Mouse (Mus musculus) hindbrain, embryonic 10.5 days (tissue): ENCODE results near the gene Tnfsf13. TPM values are rescaled to one million over a fixed set of nuclear protein-coding genes. Genes with fewer than 3 reads are reported as not detected.
A peak's percentile ranks its signal among the peaks of the same experiment; 100 is the strongest.

Experiments used
- DNase-seq: peaks from one replicate; pipeline ENCODE4 v3.0.0-alpha.2; 2017; ENCODE audit warnings: low spot score
- H3K27ac ChIP-seq: fragments of 300-500 bp; sonication (generic); 2 replicates; pipeline ENCODE4 v1.5.1; 2016; ENCODE audit warnings: mild to moderate bottlenecking, moderate library complexity
- H3K27me3 ChIP-seq: fragments of 300-500 bp; sonication (generic); 2 replicates; pipeline ENCODE4 v1.6.1; 2016; ENCODE audit warnings: mild to moderate bottlenecking; ENCODE audit not compliant: poor library complexity, insufficient read depth, severe bottlenecking
- H3K36me3 ChIP-seq: fragments of 300-500 bp; sonication (generic); 2 replicates; pipeline ENCODE4 v1.6.1; 2016; ENCODE audit warnings: mild to moderate bottlenecking, moderate library complexity
- H3K4me1 ChIP-seq: fragments of 300-500 bp; sonication (generic); replicated peaks from 2 replicates; pipeline ENCODE4 v1.6.1; 2016; ENCODE audit warnings: mild to moderate bottlenecking
- H3K4me3 ChIP-seq: fragments of 300-500 bp; sonication (generic); 2 replicates; pipeline ENCODE4 v1.5.1; 2016; ENCODE audit warnings: mild to moderate bottlenecking, moderate library complexity
- H3K9me3 ChIP-seq: fragments of 300-500 bp; sonication (generic); 2 replicates; pipeline ENCODE4 v1.6.1; 2016; ENCODE audit warnings: mild to moderate bottlenecking, moderate library complexity
- WGBS: fragments of 180-500 bp; shearing (Covaris S2); methylation state at CpG from one replicate; pipeline ENCODE4 v1.1.7; 2016; 5-methylcytosine and 5-hydroxymethylcytosine counted together
- polyA plus RNA-seq: library from polyadenylated mRNA; unstranded; fragments of >200 nt; fragmentation: Nextera tagmentation; extraction: Ambion mirVana; gene quantifications from 2 replicates; pipeline ENCODE4 v1.2.1, GENCODE M21; 2016

The Tnfsf13 gene
- polyA plus RNA-seq, 1 experiment from 2014 or later: 0.30 TPM

DNA sequence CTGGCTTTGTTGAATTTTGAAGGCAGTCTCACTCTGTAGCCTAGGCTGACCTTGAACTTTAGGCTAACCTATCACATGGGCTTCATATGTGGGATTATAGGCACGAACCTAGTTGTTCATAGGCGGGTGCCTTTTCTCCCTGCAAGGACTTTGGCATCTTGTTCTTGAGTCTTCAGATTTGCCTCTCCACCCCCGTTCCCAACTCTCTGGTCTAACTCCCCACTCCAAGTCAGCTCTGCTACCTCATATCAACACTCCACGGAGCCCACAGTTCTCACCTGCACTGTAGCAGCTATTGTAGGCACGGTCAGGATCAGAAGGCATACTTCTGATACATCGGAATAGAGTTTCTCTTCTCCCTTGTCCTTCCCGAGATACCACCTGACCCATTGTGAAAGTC lies 2.0 kb downstream of the Tnfsf13 start:
- peaks cover 15% of the 10 kb centered on the region; the same call in 1 of the 2 replicates for H3K27me3 ChIP-seq
- DNase-seq: no peak
- H3K4me3 ChIP-seq: no peak overlapping the region
- H3K4me1 ChIP-seq: peaks cover 50% of the 10 kb centered on the region
- peak overlapping the region; percentile 84; the same call in 1 of the 2 replicates for H3K27ac ChIP-seq
- 79% methylated on average over 7 of the region's 7 CpGs for WGBS
- H3K36me3 ChIP-seq: peaks cover 21% of the 10 kb centered on the region
- no peaks in the 10 kb centered on the region for H3K9me3 ChIP-seq

DNA sequence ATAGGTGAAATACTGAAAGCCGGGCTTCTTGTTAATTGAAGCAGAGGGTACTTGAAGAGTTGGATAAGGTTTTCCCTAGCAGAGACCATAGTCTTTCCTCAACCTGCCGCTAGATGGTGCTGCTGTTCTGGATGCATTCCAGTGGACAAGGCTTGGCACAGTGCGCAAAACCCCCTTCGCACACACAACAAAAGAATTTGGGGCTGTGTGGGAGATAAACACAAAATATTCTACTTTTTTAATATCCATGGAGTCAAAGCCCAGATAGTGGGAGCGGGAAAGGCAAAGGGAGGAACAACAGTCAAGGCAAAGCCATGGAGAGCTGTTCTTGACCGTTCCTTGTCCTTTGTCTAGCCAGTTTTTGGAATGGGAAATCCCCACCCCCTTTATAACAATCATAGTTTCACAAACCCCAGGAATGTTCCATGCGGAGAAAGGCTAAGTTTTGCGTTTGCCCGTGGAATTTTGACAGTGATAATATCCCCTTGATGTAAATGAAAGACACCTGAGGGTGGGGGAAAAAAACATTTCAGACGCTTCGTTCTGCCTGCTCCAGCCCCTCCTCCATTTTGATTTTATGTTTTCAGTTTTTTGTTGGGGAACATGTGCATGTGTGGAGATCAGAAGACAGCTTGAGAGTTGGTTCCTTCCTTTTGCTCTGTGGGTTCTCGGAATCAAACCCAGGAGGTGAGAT lies 2.6 kb downstream of the Tnfsf13 start:
- Histone ChIP-seq H3K27ac (peak overlapping the region; percentile 84), H3K4me3 (peak overlapping the region; percentile 82), H3K36me3 (peaks cover 26% of the 10 kb centered on the region), H3K27me3 (peaks cover 15% of the 10 kb centered on the region; the same call in 1 of the 2 replicates), H3K9me3 (no peaks in the 10 kb centered on the region), H3K4me1 (peaks cover 50% of the 10 kb centered on the region)
- 28% methylated on average over 12 of the region's 12 CpGs for WGBS
- DNase-seq: peak; percentile 90

DNA sequence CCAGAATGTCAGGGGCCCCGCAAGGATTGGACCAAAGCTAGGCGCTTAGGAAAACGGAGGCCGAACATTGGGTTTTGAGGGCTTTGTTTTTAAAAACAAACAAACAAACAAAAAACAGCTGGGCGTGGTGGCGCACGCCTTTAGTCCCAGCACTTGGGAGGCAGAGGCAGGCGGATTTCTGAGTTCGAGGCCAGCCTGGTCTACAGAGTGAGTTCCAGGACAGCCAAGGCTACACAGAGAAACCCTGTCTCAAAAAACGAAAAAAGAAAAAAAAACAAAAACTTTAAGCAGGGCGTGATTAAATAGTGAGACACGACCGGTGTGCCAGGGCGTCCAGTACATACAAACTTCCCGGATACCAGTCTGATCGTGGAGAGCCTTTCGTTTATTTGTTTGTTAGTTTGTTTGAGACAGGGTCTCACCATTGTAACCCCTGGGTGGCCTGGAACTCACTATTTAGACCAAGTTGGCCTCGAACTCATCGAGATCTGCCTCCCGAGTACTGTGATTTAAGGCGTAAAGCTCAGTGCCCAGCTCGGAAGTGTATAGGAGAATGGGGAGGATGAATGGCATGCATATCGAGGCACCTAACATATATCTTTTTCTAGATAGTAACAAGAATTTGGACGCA lies 3.3 kb downstream of the Tnfsf13 start:
- H3K4me3 ChIP-seq: peak overlapping the region; percentile 82
- H3K27me3 ChIP-seq: peaks cover 14% of the 10 kb centered on the region; the same call in 1 of the 2 replicates
- peaks cover 33% of the 10 kb centered on the region for H3K36me3 ChIP-seq
- 29% methylated on average over 24 of the region's 24 CpGs for WGBS
- H3K9me3 ChIP-seq: no peaks in the 10 kb centered on the region
- peak overlapping the region; percentile 93 for H3K27ac ChIP-seq
- H3K4me1 ChIP-seq: peaks cover 50% of the 10 kb centered on the region
- no peak for DNase-seq

DNA sequence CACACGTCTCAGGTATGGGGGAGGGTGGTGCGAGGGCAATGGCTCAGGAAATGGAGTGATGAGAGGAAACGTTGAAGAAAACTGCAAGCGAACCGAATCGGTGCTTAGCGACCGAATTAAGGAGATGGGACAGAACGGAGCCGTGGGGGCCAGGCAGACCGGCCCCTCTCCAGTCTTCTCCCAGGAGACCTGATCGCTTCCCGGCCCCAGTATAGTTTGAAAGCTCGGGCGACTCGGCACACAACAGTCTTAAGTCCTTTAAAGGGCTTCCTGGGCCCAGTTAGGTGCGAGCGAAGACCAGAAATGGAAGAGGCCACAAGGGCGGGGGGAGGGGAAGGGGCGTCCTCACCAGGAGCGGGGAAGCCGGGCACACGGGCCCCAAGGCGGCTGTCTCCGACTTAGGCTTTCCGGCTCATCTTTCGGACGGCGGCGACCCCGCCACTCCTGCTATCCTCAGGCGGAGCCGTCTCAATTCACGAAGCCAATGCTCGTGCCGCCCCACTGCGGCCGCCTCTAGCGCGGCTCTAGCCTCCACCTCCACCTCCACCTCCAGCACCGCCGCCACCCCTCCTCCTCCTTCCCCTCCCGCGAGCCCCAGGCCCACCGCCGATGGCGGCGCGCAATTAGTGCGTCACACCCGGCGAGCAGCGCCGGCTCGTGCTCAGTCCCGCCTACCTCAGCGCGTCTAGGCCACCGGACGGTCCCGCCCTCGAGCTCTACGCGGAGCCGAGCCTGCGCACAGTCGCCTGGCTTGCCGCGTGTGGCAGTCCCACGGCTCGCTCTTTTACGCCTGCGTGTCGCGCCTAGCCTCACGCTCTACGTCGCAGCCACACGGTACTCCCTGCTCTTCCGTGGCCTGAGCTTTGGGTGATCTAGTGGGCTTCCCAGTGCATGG lies 4.0 kb downstream of the Tnfsf13 start, which contains the start of gene Senp3:
Senp3 (minus strand) TSS at position 771 of the 895 bp plus-strand sequence.
- H3K36me3 ChIP-seq: peaks cover 41% of the 10 kb centered on the region
- H3K27ac ChIP-seq: peak within 1 kb of the TSS; percentile 93
- peak within 1 kb of the TSS; percentile 82 for H3K4me3 ChIP-seq
- H3K4me1 ChIP-seq: peaks cover 45% of the 10 kb centered on the region
- H3K27me3 ChIP-seq: peaks cover 7% of the 10 kb centered on the region; the same call in 1 of the 2 replicates
- no peaks in the 10 kb centered on the region for H3K9me3 ChIP-seq
- peak; percentile 98 for DNase-seq
- under 1% methylated on average over 80 of the region's 80 CpGs for WGBS

DNA sequence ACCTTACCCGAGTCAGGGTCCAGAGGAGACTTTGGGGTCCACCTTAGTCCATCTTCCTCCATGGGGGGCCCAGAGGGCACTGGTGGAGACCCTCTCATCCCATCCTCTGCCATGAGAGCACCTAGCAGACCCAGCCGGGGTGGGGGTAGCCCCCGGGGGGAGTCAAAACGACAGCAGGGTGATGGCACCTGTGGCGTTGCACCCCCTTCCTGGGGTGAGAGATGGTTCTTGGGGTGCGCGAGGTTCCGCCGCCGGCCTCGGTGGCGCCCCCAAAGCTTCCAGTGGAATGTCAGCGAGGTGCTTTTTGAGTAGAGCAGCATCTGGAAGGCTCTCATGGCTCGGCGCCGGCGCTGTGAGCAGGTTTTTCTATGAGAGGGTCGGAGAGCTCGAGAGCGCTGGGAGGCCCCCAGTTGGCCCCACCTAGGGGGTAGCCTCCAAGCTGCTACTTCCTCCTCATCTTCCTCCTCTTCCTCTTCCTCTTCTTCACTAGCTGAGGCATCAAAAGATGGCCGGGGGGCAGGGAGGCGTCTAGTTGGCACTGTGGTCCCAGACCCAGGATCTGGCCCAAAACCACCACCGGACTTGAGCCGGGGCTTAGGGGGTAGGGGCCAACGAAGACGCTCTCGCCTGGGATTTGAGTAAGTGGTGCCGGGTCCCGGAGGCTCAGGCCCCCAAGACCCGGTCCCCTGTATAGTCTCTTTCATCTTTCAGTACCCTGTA lies 5.3 kb downstream of the Tnfsf13 start:
- Histone ChIP-seq H3K36me3 (peaks cover 53% of the 10 kb centered on the region), H3K4me3 (peak overlapping the region; percentile 82), H3K27me3 (peaks cover 7% of the 10 kb centered on the region; the same call in 1 of the 2 replicates), H3K27ac (no peak overlapping the region; the same call in 1 of the 2 replicates), H3K9me3 (no peaks in the 10 kb centered on the region), H3K4me1 (peaks cover 38% of the 10 kb centered on the region)
- 91% methylated on average over 30 of the region's 30 CpGs for WGBS
- DNase-seq: no peak

DNA sequence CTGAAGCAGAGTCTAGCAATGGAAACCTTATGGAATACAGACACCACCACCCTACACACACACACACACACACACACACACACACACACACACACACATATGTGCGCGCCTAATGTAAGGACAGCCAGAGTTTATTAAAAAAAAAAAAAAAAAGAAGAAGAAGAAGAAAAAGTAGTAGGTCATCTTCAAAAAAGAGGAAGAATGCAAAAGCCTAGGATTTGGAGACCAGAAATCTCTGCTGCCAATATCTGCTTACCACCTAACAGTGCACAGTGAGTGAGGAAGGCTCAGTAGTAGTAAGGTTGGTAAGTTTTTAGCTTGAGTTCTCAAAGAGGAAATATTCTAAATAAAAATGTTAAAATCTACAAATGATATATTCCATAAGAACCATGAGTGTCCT lies 6.4 kb downstream of the Tnfsf13 start:
- no peak overlapping the region for H3K4me3 ChIP-seq
- WGBS: 97% methylated on average over 2 of the region's 2 CpGs
- H3K27ac ChIP-seq: no peak overlapping the region
- peaks cover 65% of the 10 kb centered on the region for H3K36me3 ChIP-seq
- H3K4me1 ChIP-seq: peaks cover 38% of the 10 kb centered on the region
- H3K27me3 ChIP-seq: no peaks in the 10 kb centered on the region; the same call in 1 of the 2 replicates
- no peaks in the 10 kb centered on the region for H3K9me3 ChIP-seq
- no peak for DNase-seq

DNA sequence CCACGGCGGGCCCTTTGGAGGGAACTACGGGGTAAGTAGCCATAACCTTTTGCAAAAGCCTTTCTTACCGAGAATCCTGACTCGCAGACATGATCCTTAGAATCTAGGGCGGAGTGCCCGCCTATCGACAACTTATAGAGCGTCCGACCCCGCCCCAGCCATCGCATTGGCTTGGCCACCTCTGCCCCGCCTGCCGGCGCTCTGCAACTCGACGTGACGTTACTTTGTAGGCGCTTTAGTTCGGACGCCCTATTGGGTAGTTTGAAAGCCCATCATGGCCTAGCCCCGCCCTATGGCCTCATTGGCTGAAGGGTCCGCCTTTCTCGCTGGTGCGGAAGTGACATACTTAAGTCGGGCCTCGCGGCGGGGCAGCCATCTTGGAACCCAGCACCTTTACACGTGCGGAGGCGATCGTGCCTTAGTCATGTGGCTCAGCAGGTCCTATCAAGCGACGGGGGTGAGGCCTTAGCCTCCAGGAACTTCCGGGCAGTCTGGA lies 13.3 kb downstream of the Tnfsf13 start, which contains the start of gene Eif4a1:
Eif4a1 (minus strand) TSS at position 213 of the 496 bp plus-strand sequence.
- WGBS: under 1% methylated on average over 36 of the region's 36 CpGs
- peak within 1 kb of the TSS; percentile 98 for H3K27ac ChIP-seq
- H3K4me3 ChIP-seq: peak within 1 kb of the TSS; percentile 100
- H3K9me3 ChIP-seq: no peaks in the 10 kb centered on the region
- peaks cover 89% of the 10 kb centered on the region for H3K36me3 ChIP-seq
- peaks cover 26% of the 10 kb centered on the region for H3K4me1 ChIP-seq
- H3K27me3 ChIP-seq: no peaks in the 10 kb centered on the region
- DNase-seq: peak; percentile 100

DNA sequence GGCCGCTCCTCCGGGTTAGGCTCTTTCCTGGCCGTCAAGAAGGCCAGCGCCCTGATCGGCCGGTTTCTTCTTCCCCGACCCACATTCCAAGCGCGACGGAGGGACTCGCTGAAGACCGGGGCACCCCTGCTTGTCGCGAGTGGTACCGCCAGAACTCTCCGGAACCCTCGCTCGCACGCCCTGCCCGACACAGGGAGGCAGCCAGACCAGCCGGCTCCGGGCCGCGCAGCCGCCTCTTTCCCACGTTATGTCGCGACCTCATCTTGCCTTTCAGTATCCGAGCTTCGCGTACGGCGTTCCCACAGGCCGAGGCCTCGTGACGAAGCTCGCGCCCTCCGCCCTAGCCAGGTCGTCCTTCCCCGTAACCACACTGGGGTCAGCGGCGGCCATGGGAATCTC lies 13.9 kb downstream of the Tnfsf13 start:
- Histone ChIP-seq H3K4me3 (peak overlapping the region; percentile 100), H3K27ac (peak overlapping the region; percentile 98), H3K9me3 (no peaks in the 10 kb centered on the region), H3K4me1 (peaks cover 26% of the 10 kb centered on the region), H3K27me3 (no peaks in the 10 kb centered on the region), H3K36me3 (peaks cover 88% of the 10 kb centered on the region)
- no peak for DNase-seq
- WGBS: under 1% methylated on average over 43 of the region's 43 CpGs

DNA sequence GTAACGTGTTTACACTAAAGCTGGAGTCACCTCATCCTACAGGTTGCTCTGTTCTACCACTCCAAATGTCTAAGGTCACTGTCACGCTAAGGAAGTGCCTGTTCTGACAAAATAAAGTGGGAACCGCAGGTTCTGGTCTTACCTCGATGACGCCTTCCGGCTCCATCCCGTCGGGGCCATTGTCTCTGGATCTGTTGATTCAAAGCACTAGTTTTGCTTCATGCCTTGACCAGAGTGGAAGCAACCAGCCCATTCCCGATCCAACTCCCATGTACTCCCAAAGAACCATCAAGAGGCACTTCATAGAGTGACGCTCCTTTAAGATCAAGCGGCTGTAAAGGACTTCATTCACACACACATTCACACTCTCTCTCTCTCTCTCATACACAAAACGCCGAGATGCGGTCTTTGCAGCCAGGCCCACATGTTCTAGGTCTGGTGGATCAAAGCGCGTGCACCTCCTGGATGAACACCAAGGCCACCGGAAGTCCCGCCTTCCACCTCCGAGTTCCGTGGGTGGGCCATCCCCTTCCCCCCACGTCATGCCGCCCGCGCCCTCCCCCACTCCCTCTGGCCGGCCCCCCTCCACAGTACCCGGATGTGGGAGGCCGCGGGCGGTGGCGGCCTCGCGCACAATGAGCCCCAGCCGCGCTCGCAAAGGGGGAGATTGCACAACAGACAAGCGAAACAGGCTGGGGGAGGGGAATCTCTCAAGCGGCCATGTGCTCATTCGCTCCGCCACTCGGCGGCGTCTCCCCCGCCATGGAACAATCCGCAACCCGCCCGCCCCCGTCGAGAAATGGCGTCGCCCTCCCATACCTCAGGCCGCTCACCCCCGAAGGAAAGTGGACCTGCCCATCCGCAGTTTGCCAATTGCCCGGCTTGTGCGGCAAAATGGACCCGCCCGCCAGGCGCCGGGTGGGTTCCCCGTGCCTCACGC lies 14.5 kb downstream of the Tnfsf13 start:
- peaks cover 88% of the 10 kb centered on the region for H3K36me3 ChIP-seq
- 1% methylated on average over 61 of the region's 61 CpGs for WGBS

DNA sequence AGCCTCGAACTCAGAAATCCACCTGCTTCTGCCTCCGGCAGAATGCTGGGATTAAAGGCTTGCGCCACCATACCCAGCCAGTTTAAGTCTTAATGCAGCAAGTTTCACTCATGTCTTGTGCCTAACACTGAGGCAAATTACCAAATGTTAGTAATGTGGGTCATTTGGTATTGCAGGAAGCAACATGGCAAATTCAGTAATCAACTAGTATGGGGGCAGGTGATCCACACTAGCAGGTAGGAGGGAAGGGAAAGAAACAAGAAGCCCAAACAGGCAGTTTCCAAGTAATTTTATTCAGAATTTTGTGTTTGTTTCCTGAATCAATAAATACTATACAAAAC lies 18.9 kb downstream of the Tnfsf13 start:
- H3K4me1 ChIP-seq: peaks cover 39% of the 10 kb centered on the region
- no peak overlapping the region for H3K27ac ChIP-seq
- peaks cover 81% of the 10 kb centered on the region for H3K36me3 ChIP-seq
- DNase-seq: no peak
- WGBS: 89% methylated on average over 3 of the region's 3 CpGs
- H3K27me3 ChIP-seq: no peaks in the 10 kb centered on the region
- no peaks in the 10 kb centered on the region for H3K9me3 ChIP-seq
- no peak overlapping the region for H3K4me3 ChIP-seq

More for the DNA sequence above, 14.5 kb downstream of the Tnfsf13 start:
- Histone ChIP-seq H3K9me3 (no peaks in the 10 kb centered on the region), H3K4me3 (peak overlapping the region; percentile 100), H3K27me3 (no peaks in the 10 kb centered on the region), H3K4me1 (peaks cover 26% of the 10 kb centered on the region), H3K27ac (peak overlapping the region; percentile 98)
- peak; percentile 93 for DNase-seq

DNA sequence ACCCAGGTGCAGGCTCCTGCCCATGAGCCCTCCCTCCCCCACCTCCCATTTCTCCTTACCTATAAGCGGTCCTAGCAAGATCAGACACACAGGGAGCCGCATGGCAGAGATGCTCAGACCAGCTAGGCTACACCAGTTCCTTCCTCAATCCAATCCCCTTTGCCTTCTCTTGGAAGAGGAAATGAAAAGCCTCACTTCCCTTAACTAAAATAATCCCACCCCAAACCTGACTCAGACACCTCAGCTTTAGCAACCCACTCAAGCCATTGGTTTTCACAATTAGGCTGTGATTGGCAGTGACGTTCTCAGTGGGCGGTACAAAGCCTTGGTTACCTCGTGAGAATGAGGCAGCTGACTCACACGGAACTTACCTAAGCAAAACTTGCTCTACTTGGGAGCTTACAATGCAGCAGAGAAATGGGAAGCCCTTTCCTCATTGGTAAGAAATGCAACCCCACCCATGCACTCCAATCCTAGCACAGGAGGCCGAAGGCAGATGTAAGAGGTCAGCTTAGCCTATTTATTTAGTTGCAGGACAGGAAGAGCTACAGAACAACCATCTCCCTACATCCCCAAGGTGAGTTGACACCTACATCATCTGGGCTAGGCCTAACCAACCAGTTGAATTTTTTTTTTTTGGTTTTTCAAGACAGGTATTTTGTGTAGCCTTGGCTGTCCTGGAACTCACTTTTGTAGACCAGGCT lies 19.5 kb downstream of the Tnfsf13 start, which contains the start of gene Cd68:
Cd68 (minus strand) TSS at position 193 of the 704 bp plus-strand sequence.
- H3K9me3 ChIP-seq: no peaks in the 10 kb centered on the region
- H3K36me3 ChIP-seq: peaks cover 76% of the 10 kb centered on the region
- no peaks in the 10 kb centered on the region for H3K27me3 ChIP-seq
- H3K4me1 ChIP-seq: peaks cover 44% of the 10 kb centered on the region
- peak; percentile 40 for DNase-seq
- H3K4me3 ChIP-seq: peak within 1 kb of the TSS; percentile 20
- no peak within 1 kb of the TSS for H3K27ac ChIP-seq
- WGBS: 39% methylated on average over 7 of the region's 7 CpGs
